Mouse (Mus musculus): ENCODE data around the gene Qrich2. TPM values are rescaled to one million over a fixed set of nuclear protein-coding genes. Genes with fewer than 3 reads are reported as not detected.
"Not testable (repeated sequence)": the region's sequence is repeated elsewhere in the genome, so short reads cannot be mapped to it uniquely, and the experiment has no call there.

The Qrich2 gene
- polyA plus RNA-seq (2012; rRNA removed): 1.2 and 3.0 TPM in 2 replicates

GRCm38 (mm10) chr11:116466141-116466540 is at the start of gene Qrich2:
Gene Qrich2, minus strand, starts transcription at chr11:116466241.
- DNase-seq (ENCODE audit: low read depth): no peak

- no peak for DNase-seq (ENCODE audit: low read depth)
Observed at GRCm38 (mm10) chr11:116515330-116516020, 49.4 kb upstream of the Qrich2 start.

- no peak for DNase-seq (ENCODE audit: low read depth)
Observed at GRCm38 (mm10) chr11:116513531-116514038, 47.5 kb upstream of the Qrich2 start.

- DNase-seq (ENCODE audit: low read depth): no peak
Observed at GRCm38 (mm10) chr11:116512987-116513386, 46.9 kb upstream of the Qrich2 start.

GRCm38 (mm10) chr11:116512154-116512553 is 46.1 kb upstream of the Qrich2 start:
- DNase-seq (ENCODE audit: low read depth): no peak

- DNase-seq (ENCODE audit: low read depth): no peak
Observed at GRCm38 (mm10) chr11:116511301-116511868, 45.3 kb upstream of the Qrich2 start.

GRCm38 (mm10) chr11:116508689-116509088 is 42.6 kb upstream of the Qrich2 start:
- DNase-seq (ENCODE audit: low read depth): no peak

GRCm38 (mm10) chr11:116506151-116506875 is 40.3 kb upstream of the Qrich2 start:
- no peak for DNase-seq (ENCODE audit: low read depth)

GRCm38 (mm10) chr11:116505573-116505972 is 39.5 kb upstream of the Qrich2 start:
- no peak for DNase-seq (ENCODE audit: low read depth)

- no peak for DNase-seq (ENCODE audit: low read depth)
Observed at GRCm38 (mm10) chr11:116504516-116504915, 38.5 kb upstream of the Qrich2 start.

GRCm38 (mm10) chr11:116501005-116501746 is 35.1 kb upstream of the Qrich2 start:
- DNase-seq (ENCODE audit: low read depth): no peak

GRCm38 (mm10) chr11:116499018-116499417 is 33.0 kb upstream of the Qrich2 start:
- no peak for DNase-seq (ENCODE audit: low read depth)

GRCm38 (mm10) chr11:116498596-116498995 is 32.6 kb upstream of the Qrich2 start:
- no peak for DNase-seq (ENCODE audit: low read depth)

- no peak for DNase-seq (ENCODE audit: low read depth)
Observed at GRCm38 (mm10) chr11:116497313-116497712, 31.3 kb upstream of the Qrich2 start.

GRCm38 (mm10) chr11:116494474-116495174 is 28.6 kb upstream of the Qrich2 start:
- DNase-seq (ENCODE audit: low read depth): no peak

- no peak for DNase-seq (ENCODE audit: low read depth)
Observed at GRCm38 (mm10) chr11:116493795-116494252, 27.8 kb upstream of the Qrich2 start, which contains the start of gene Prpsap1. Gene Prpsap1, minus strand, starts transcription at chr11:116494202.

GRCm38 (mm10) chr11:116493191-116493590 is 27.1 kb upstream of the Qrich2 start:
- no peak for DNase-seq (ENCODE audit: low read depth)

- not testable (repeated sequence) for DNase-seq (ENCODE audit: low read depth)
Observed at GRCm38 (mm10) chr11:116492507-116492906, 26.5 kb upstream of the Qrich2 start.

- DNase-seq (ENCODE audit: low read depth): no peak
Observed at GRCm38 (mm10) chr11:116491338-116491737, 25.3 kb upstream of the Qrich2 start.

GRCm38 (mm10) chr11:116490232-116491107 is 24.4 kb upstream of the Qrich2 start:
- no peak for DNase-seq (ENCODE audit: low read depth)

Data from gonadal fat pad, adult 2 months (tissue).